Mouse (Mus musculus): ENCODE measurements around the gene Kin.

The Kin gene

GRCm38 (mm10) chr2:10118751-10119150 lies 38.4 kb downstream of the Kin start:
- DNase-seq (ENCODE audit: inconsistent ontology term), result no peak

- no peak for DNase-seq (ENCODE audit: inconsistent ontology term)
Measured at GRCm38 (mm10) chr2:10119276-10119675, 38.9 kb downstream of the Kin start.

GRCm38 (mm10) chr2:10121826-10122225 lies 41.4 kb downstream of the Kin start:
- no peak for DNase-seq (ENCODE audit: inconsistent ontology term)

GRCm38 (mm10) chr2:10126122-10126521 lies 45.7 kb downstream of the Kin start:
- DNase-seq (ENCODE audit: inconsistent ontology term), result no peak

GRCm38 (mm10) chr2:10127471-10127870 lies 47.1 kb downstream of the Kin start:
- no peak for DNase-seq (ENCODE audit: inconsistent ontology term)

GRCm38 (mm10) chr2:10128571-10128970 lies 48.2 kb downstream of the Kin start:
- no peak for DNase-seq (ENCODE audit: inconsistent ontology term)

DNA sequence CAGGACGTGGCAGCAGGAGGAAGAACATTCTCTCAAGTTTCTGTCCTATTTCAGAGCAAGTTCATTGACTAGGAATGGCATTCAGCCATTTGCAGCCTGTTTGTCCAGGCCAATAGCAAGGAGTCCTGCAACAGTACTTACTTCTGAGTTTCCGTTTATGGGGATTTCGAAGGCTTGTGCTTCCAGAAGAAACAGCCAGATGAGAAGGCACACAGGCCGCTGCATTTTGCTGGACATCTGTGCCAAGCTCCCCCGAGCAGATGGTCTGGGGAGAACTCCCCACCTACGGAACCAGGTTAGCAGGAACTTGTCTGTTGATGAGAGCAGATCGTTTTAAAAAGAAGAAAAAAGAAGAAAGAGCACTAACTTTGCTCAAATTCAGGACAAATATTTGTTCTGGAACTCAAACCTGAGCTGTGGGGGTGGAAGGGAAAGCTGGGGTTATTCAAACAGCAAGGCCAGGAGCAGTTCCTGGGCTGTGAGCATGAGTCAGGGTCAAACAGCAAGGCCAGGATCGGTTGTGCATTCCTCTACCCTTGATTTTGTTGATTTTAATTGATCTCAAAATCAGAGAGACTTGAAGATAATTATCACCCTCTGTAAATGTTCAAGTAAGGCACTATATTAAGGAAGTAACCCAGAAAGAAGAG lies 50.1 kb downstream of the Kin start:
- DNase-seq (ENCODE audit: inconsistent ontology term), result no peak

DNA sequence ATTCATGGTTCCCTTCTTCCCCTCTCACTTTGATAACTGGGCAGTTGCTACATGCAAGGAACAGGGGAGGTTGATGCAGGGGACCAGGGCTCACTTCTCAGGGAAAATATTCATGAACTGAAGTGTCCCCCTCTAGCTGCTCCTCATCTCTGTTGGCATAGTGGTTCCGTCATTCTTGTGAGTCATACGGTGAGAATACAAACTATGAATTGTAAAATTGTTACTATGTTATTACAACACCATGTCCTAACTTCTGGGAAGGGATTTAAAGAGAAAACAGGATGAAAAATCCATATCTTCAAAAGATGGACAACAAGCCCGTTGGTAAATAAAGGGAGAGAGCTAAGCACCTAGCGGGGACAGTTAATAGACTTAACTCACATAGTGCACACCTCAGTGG lies 50.9 kb downstream of the Kin start, which contains the start of gene Itih2:
Gene Itih2 (minus strand): TSS at position 101 of the 400 bp plus-strand sequence.
- no peak for DNase-seq (ENCODE audit: inconsistent ontology term)

- DNase-seq (ENCODE audit: inconsistent ontology term), result no peak
Measured at GRCm38 (mm10) chr2:10132128-10132527, 51.7 kb downstream of the Kin start.

DNA sequence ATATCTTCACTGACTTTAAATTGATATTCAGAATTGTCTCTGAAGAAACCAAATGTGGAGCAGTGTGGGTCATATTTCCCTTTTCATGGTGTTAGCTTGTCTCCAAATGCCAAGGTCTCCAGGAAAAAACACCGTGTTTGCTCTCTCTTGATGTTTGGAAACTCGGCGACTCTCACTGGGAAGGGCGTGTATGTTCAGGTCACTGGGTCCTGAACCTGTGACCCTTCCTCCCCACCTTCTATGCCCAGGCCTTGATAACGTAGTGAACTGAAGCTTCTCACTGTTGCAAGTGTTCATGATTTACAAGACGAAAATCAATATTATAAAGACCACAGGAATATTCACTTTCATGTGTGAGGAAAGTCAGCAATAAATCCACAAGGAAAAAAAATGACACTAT lies 53.5 kb downstream of the Kin start:
- no peak for DNase-seq (ENCODE audit: inconsistent ontology term)

DNA sequence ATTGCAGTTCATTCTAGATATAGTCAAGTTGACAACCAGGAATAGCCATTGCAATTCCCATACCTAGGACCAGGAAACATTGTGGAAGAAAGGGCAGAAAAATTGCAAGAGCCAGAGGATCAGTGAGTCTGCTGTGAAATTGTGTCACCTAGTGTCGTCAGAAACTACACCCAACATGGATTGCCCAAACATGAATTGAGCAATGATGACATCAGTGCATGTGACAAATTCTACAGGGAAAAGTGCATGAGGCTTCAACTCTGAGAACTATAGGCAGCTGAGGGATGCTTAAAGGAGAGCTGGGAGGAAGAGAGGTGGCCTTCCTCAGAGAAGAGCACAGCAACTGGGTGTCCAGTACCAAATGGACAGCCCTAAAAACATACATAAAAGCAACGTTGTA lies 56.9 kb downstream of the Kin start:
- DNase-seq (ENCODE audit: inconsistent ontology term), result no peak

- DNase-seq (ENCODE audit: inconsistent ontology term), result no peak
Measured at GRCm38 (mm10) chr2:10140456-10140855, 60.1 kb downstream of the Kin start.
